Mouse (Mus musculus) CD4-positive, CD25-positive, alpha-beta regulatory T cell, adult 9 weeks (primary cell): ENCODE results near the gene Abi1. TPM values are rescaled to one million over a fixed set of nuclear protein-coding genes. Genes with fewer than 3 reads are reported as not detected.

ENCODE experiments used
- polyA plus RNA-seq: library from polyadenylated mRNA; unstranded; fragments of 100-300 nt; shearing (Covaris generic); gene quantifications from one replicate; pipeline ENCODE4 v1.2.1, GENCODE M21; 2017

Gene Abi1
- polyA plus RNA-seq = 176 TPM

GRCm38 (mm10) chr2:23040001-23040646 lies at the start of gene Abi1:
TSS of gene Abi1 (minus strand) at chr2:23040241.

GRCm38 (mm10) chr2:23067552-23068369 lies 27.7 kb upstream of the Abi1 start, which contains the start of gene Acbd5:
TSS of gene Acbd5 (plus strand) at chr2:23068167.

GRCm38 (mm10) chr2:22895282-22896273 lies 144.5 kb downstream of the Abi1 start, which contains the start of gene Pdss1:
TSS of gene Pdss1 (plus strand) at chr2:22895522.

Other genes with a start within 250 kb of the Abi1 start
- gene Pdss1, start 144.7 kb downstream of the Abi1 start, polyA plus RNA-seq = 8.5 TPM
- 69.0 TPM for gene Acbd5, start 27.9 kb upstream of the Abi1 start, polyA plus RNA-seq
- gene Mastl, start 115.8 kb upstream of the Abi1 start, polyA plus RNA-seq = 1.1 TPM
- gene Yme1l1, start 116.1 kb upstream of the Abi1 start, polyA plus RNA-seq = 87.4 TPM
- gene 4931423N10Rik, start 167.2 kb upstream of the Abi1 start, polyA plus RNA-seq = not detected